Mouse (Mus musculus) heart, embryonic 10.5 days (tissue): ENCODE measurements around the gene Tmem135. TPM values are rescaled to one million over a fixed set of nuclear protein-coding genes. Genes with fewer than 3 reads are reported as not detected.
"Not testable (repeated sequence)": the region's sequence is repeated elsewhere in the genome, so short reads cannot be mapped to it uniquely, and the experiment has no call there.

Experiments
- DNase-seq: peaks from one replicate; pipeline ENCODE4 v3.0.0-alpha.2; 2017; ENCODE audit warnings: low spot score
- H3K27ac ChIP-seq: fragments of 300-500 bp; sonication (generic); 2 replicates; pipeline ENCODE4 v1.5.1; 2016; ENCODE audit warnings: mild to moderate bottlenecking
- H3K27me3 ChIP-seq: fragments of 300-500 bp; sonication (generic); 2 replicates; pipeline ENCODE4 v1.6.1; 2016; ENCODE audit warnings: mild to moderate bottlenecking; ENCODE audit not compliant: poor library complexity, insufficient read depth, severe bottlenecking
- H3K36me3 ChIP-seq: fragments of 300-500 bp; sonication (generic); 2 replicates; pipeline ENCODE4 v1.6.1; 2016; ENCODE audit warnings: mild to moderate bottlenecking, moderate library complexity
- H3K4me1 ChIP-seq: fragments of 300-500 bp; sonication (generic); 2 replicates; pipeline ENCODE4 v1.6.1; 2016; ENCODE audit warnings: mild to moderate bottlenecking
- H3K4me3 ChIP-seq: fragments of 300-500 bp; sonication (generic); 2 replicates; pipeline ENCODE4 v1.5.1; 2016; ENCODE audit warnings: mild to moderate bottlenecking, moderate library complexity
- H3K9me3 ChIP-seq: fragments of 300-500 bp; sonication (generic); 2 replicates; pipeline ENCODE4 v1.6.1; 2016; ENCODE audit warnings: mild to moderate bottlenecking, moderate library complexity
- WGBS: fragments of 180-500 bp; shearing (Covaris S2); methylation state at CpG from one replicate; pipeline ENCODE4 v1.1.7; 2016; 5-methylcytosine and 5-hydroxymethylcytosine counted together
- polyA plus RNA-seq: library from polyadenylated mRNA; unstranded; fragments of >200 nt; fragmentation: Nextera tagmentation; extraction: Ambion mirVana; gene quantifications from 2 replicates; pipeline ENCODE4 v1.2.1, GENCODE M21; 2016

Tmem135 gene
- polyA plus RNA-seq, 1 experiment from 2014 or later: 29.2 TPM

DNA sequence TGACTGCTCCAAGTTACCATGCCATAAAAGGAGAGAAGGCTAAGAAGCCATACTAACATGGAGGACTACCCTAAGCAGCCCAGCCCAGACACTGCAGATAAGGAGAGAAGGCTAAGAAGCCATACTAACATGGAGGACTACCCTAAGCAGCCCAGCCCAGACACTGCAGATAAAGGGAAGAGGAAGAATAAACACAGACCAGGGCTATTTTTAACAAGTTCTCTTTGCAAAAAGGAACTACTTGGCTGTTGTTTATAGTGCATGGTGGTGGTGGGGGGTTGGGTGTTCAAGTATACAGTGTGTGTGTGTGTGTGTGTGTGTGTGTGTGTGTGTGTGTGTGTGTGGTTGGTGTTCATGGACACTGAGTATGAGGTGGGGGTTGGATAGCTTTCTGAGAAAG lies 133.6 kb downstream of the Tmem135 start:
- H3K9me3 ChIP-seq, DNase-seq, H3K27me3 ChIP-seq, H3K27ac ChIP-seq, H3K4me3 ChIP-seq, H3K4me1 ChIP-seq: not testable (repeated sequence)
- peaks cover 18% of the 10 kb centered on the region for H3K36me3 ChIP-seq

- no peak for DNase-seq
- Histone ChIP-seq H3K4me1 (peaks cover 8% of the 10 kb centered on the region; the same call in 1 of the 2 replicates), H3K9me3 (no peaks in the 10 kb centered on the region), H3K36me3 (peaks cover 18% of the 10 kb centered on the region), H3K4me3 (no peak overlapping the region), H3K27ac (no peak overlapping the region), H3K27me3 (no peaks in the 10 kb centered on the region)
- WGBS: 84% methylated on average over 6 of the region's 6 CpGs
These were observed 134.2 kb downstream of the Tmem135 start for GRCm38 (mm10) chr7:89269826-89270225.

DNA sequence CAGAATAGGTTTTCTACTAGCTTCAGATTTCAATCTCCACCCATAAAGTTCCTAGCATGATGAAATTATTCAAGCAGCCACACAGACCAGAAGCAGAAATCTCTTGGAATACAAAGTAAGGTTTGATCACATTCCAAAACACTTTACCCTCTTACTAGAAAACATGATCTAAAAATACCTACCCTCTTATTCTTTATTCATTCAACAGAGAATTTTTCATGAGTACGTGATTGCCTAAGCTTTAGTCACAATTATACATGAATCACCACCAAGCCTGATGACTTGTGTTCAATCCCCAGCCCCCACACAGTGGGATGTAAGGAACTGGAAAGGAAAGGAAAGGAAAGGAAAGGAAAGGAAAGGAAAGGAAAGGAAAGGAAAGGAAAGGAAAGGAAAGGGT lies 136.5 kb downstream of the Tmem135 start:
- Histone ChIP-seq H3K27me3 (no peaks in the 10 kb centered on the region), H3K27ac (no peak overlapping the region), H3K4me3 (no peak overlapping the region), H3K4me1 (peaks cover 8% of the 10 kb centered on the region; the same call in 1 of the 2 replicates), H3K36me3 (peaks cover 11% of the 10 kb centered on the region), H3K9me3 (no peaks in the 10 kb centered on the region)
- no peak for DNase-seq
- 91% methylated on average over 1 of the region's 1 CpGs for WGBS

DNA sequence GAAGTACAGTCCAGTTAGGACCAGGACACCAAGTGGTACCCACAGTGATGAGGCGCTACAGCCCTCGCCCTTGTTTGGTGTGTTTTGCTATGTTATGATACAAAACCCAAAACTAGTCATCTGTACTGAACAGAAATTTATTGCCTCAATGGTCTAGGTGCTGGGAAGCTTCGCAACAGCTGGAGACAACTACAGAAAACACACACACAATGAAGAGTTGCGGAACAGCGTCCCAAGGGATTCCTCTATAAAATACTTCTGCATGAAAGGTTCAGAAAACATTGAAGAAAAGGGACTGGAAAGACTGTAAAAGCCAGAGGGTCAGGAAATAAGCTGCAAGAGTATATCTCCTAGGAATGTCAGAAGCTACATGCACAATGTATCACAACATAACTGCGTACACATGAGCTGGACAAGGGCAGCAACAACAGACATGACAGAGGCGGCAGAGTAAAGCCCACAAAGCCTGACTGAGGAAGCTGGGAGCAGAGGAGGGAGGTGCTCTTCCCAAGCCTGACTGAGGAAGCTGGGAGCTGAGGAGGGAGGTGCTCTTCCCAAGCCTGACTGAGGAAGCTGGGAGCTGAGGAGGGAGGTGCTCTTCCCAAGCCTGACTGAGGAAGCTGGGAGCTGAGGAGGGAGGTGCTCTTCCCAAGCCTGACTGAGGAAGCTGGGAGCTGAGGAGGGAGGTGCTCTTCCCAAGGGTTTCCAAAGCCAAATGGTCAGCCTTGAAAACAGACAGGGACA lies 137.8 kb downstream of the Tmem135 start:
- WGBS: 84% methylated on average over 7 of the region's 7 CpGs
- peaks cover 3% of the 10 kb centered on the region; the same call in 1 of the 2 replicates for H3K36me3 ChIP-seq
- H3K4me3 ChIP-seq: no peak overlapping the region
- DNase-seq: no peak
- no peaks in the 10 kb centered on the region for H3K27me3 ChIP-seq
- H3K9me3 ChIP-seq: no peaks in the 10 kb centered on the region
- peaks cover 8% of the 10 kb centered on the region; the same call in 1 of the 2 replicates for H3K4me1 ChIP-seq
- H3K27ac ChIP-seq: no peak overlapping the region

- Histone ChIP-seq H3K36me3 (no peaks in the 10 kb centered on the region), H3K4me1 (no peaks in the 10 kb centered on the region), H3K9me3 (no peaks in the 10 kb centered on the region), H3K27me3 (no peaks in the 10 kb centered on the region), H3K27ac (no peak overlapping the region), H3K4me3 (no peak overlapping the region)
- DNase-seq: no peak
These were observed 143.1 kb downstream of the Tmem135 start for GRCm38 (mm10) chr7:89260966-89261365.

DNA sequence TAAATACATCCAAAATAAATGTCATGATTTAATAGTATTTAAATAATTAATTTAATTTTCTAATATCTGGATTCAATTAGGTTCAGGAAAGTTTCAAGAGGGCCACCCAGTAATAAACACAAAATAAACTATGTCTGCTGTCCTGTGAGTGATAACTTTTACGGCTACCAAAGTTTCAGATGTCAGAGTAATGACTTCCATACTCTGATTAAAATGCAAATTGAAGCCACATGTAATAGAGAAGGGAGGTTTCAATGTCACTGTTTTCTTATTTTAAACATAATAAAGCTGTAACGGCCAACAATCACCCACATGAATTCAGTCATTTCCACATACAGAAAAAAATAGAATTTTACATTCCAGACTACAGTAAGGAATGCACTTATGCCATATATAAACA lies 145.2 kb downstream of the Tmem135 start:
- Histone ChIP-seq H3K4me3 (no peak overlapping the region), H3K27ac (no peak overlapping the region), H3K9me3 (no peaks in the 10 kb centered on the region), H3K27me3 (no peaks in the 10 kb centered on the region), H3K4me1 (no peaks in the 10 kb centered on the region), H3K36me3 (no peaks in the 10 kb centered on the region)
- no peak for DNase-seq
- 76% methylated on average over 2 of the region's 2 CpGs for WGBS

- WGBS: 81% methylated on average over 4 of the region's 4 CpGs
- no peak for DNase-seq
- H3K27me3 ChIP-seq: no peaks in the 10 kb centered on the region
- no peak overlapping the region for H3K4me3 ChIP-seq
- no peaks in the 10 kb centered on the region for H3K9me3 ChIP-seq
- no peak overlapping the region for H3K27ac ChIP-seq
- H3K36me3 ChIP-seq: no peaks in the 10 kb centered on the region
- H3K4me1 ChIP-seq: no peaks in the 10 kb centered on the region
These were observed 146.0 kb downstream of the Tmem135 start for GRCm38 (mm10) chr7:89257871-89258502.

DNA sequence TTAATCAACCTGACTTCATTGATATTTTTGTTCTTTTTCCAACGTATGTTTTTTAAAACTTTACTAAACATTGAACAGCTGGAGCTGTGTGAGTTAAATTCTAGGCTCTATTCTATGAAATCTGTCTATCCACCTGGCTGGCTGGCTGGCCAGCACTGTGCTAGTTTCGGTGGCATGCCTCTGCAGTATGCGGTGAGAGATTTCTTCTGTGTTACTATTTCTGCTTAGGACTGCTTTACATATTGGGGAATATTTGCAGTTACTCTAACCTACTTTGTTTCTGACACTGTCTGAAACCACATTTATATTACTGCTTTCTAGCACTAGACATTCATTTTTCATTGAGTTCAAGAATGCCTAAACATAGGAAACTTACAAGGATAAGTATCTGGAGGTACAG lies 150.2 kb downstream of the Tmem135 start:
- H3K4me3 ChIP-seq: no peak overlapping the region
- 86% methylated on average over 3 of the region's 3 CpGs for WGBS
- H3K4me1 ChIP-seq: peaks cover 6% of the 10 kb centered on the region

GRCm38 (mm10) chr7:89253317-89253716 lies 150.7 kb downstream of the Tmem135 start:
- WGBS: 87% methylated on average over 2 of the region's 2 CpGs
- Histone ChIP-seq H3K27ac (no peak overlapping the region), H3K9me3 (no peaks in the 10 kb centered on the region), H3K4me1 (peaks cover 6% of the 10 kb centered on the region), H3K27me3 (no peaks in the 10 kb centered on the region), H3K4me3 (no peak overlapping the region), H3K36me3 (no peaks in the 10 kb centered on the region)
- no peak for DNase-seq

More for the DNA sequence above, 150.2 kb downstream of the Tmem135 start:
- H3K27ac ChIP-seq: no peak overlapping the region
- DNase-seq: no peak
- H3K9me3 ChIP-seq: no peaks in the 10 kb centered on the region
- no peaks in the 10 kb centered on the region for H3K27me3 ChIP-seq
- H3K36me3 ChIP-seq: no peaks in the 10 kb centered on the region

DNA sequence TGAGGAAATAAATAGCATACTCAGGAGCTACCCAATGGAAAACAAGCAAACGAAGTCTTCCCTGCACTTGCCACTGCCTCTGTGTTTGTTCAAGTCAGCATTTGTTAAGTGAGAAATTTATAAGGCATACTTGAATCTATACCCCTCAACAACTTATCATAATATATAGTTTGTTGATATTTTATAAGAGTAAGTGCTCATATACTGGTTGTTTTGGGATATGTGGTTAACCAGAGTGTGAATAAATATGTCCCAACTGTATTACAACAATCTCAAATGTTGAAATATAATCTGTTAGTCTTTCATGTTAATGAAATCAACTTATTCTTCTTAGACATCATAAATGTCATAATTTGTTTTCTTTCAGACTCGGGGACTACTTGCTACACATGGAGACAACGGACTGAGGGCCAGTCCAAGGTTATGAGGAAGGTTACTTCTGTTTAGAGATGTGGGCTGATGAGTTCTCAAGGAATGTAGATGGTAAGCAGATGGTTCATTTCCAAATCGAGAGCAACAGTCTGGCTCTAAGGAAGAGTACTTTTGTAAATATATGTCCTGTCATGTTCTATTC lies 152.1 kb downstream of the Tmem135 start:
- H3K36me3 ChIP-seq: 0 out of 2 replicates have a peak, but pooled peaks cover 1% of the 10 kb centered on the region
- no peaks in the 10 kb centered on the region for H3K27me3 ChIP-seq
- H3K4me3 ChIP-seq: no peak overlapping the region
- no peak for DNase-seq
- H3K4me1 ChIP-seq: peaks cover 6% of the 10 kb centered on the region
- WGBS: 85% methylated on average over 4 of the region's 4 CpGs
- no peaks in the 10 kb centered on the region for H3K9me3 ChIP-seq
- H3K27ac ChIP-seq: no peak overlapping the region

GRCm38 (mm10) chr7:89248135-89248850 lies 155.7 kb downstream of the Tmem135 start:
- no peaks in the 10 kb centered on the region for H3K27me3 ChIP-seq
- H3K36me3 ChIP-seq: 0 out of 2 replicates have a peak, but pooled peaks cover 2% of the 10 kb centered on the region
- DNase-seq: no peak
- H3K9me3 ChIP-seq: no peaks in the 10 kb centered on the region
- no peak overlapping the region for H3K4me3 ChIP-seq
- 45% methylated on average over 7 of the region's 7 CpGs for WGBS
- H3K27ac ChIP-seq: no peak overlapping the region
- H3K4me1 ChIP-seq: peaks cover 6% of the 10 kb centered on the region

GRCm38 (mm10) chr7:89247012-89247710 lies 156.9 kb downstream of the Tmem135 start:
- H3K4me1 ChIP-seq: peaks cover 6% of the 10 kb centered on the region
- H3K4me3 ChIP-seq: no peak overlapping the region
- no peaks in the 10 kb centered on the region for H3K27me3 ChIP-seq
- DNase-seq: no peak
- H3K27ac ChIP-seq: no peak overlapping the region
- WGBS: 83% methylated on average over 2 of the region's 2 CpGs
- 0 out of 2 replicates have a peak, but pooled peaks cover 2% of the 10 kb centered on the region for H3K36me3 ChIP-seq
- H3K9me3 ChIP-seq: no peaks in the 10 kb centered on the region
